Mouse (Mus musculus): Measurements from ENCODE around the gene Sh3bp5. TPM values are rescaled to one million over a fixed set of nuclear protein-coding genes. Genes with fewer than 3 reads are reported as not detected.
A peak's percentile ranks its signal among the peaks of the same experiment; 100 is the strongest.

Sh3bp5 gene
- polyA plus RNA-seq, 1 experiment from 2014 or later, result 9.9 TPM

DNA sequence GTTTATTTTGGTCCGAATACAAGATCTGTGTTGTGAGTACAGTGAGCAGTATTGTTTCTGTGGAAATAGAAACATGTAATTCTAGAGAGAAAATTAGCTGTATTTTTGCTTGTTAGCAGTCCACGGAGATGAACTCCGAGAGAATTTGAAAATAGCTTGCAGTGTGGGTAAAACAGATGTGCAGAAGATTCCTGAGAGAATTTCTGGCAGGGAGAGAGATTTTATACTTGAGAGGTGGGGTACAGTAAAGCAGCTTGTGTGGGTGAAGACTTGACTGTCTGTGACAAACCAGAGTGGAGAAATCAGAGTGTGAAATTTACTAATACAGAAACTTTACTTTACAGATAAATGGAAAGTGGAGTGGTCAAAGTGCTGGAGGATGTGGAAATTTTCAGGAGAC lies 66.5 kb downstream of the Sh3bp5 start:
- H3K27ac ChIP-seq (replicated peaks), result no peak overlapping the region
- H3K36me3 ChIP-seq (ENCODE audit: control insufficient read depth, insufficient read depth, low read length), result peaks cover 31% of the 10 kb centered on the region
- 81% methylated on average over 3 of the region's 3 CpGs for WGBS
- no peak overlapping the region for H3K4me2 ChIP-seq (replicated peaks; ENCODE audit: low read depth)
- H3K9ac ChIP-seq (ENCODE audit: low read length), result no peak overlapping the region
- ATAC-seq (ENCODE audit: low FRiP score, low TSS enrichment) (no peak), DNase-seq (ENCODE audit: low spot score) (no peak)
- no peaks in the 10 kb centered on the region for H3K4me1 ChIP-seq (replicated peaks; ENCODE audit: control insufficient read depth, insufficient read depth)
- no peaks in the 10 kb centered on the region for H3K27me3 ChIP-seq (ENCODE audit: control insufficient read depth, insufficient read depth, low read length)
- H3K4me3 ChIP-seq (ENCODE audit: low read depth, low read length), result no peak overlapping the region
- TF ChIP-seq CTCF (IDR thresholded peaks at IDR 0.05; ENCODE audit: low read depth), result no peak
- no peak for TF ChIP-seq EP300 (optimal IDR thresholded peaks at IDR 0.05)
- H3K9me3 ChIP-seq (ENCODE audit: control insufficient read depth, low read length), result no peaks in the 10 kb centered on the region

DNA sequence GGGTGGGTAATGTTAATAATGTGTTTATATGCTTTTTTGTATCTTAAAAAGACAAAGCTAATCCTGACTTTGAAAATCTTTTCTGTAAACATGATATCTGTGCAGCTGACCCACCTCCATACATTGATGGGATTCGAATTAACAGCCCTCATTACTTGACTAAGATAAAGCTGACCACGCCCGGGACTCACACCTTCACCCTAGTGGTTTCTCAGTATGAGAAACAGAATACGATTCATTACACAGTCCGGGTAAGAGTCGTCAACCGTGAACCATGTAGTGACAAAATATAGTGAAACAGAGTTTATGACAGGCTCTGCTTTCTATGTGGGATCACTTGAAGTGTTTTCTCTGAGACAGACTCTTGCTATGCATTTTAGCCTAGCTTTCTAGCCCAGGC lies 67.9 kb downstream of the Sh3bp5 start:
- no peaks in the 10 kb centered on the region for H3K27me3 ChIP-seq (ENCODE audit: control insufficient read depth, insufficient read depth, low read length)
- no peak overlapping the region for H3K4me3 ChIP-seq (ENCODE audit: low read depth, low read length)
- H3K27ac ChIP-seq (replicated peaks), result no peak overlapping the region
- ATAC-seq (ENCODE audit: low FRiP score, low TSS enrichment), result no peak
- WGBS, result 85% methylated on average over 7 of the region's 7 CpGs
- DNase-seq (ENCODE audit: low spot score), result no peak
- H3K9ac ChIP-seq (ENCODE audit: low read length), result no peak overlapping the region
- H3K9me3 ChIP-seq (ENCODE audit: control insufficient read depth, low read length), result no peaks in the 10 kb centered on the region
- TF ChIP-seq CTCF (IDR thresholded peaks at IDR 0.05; ENCODE audit: low read depth) (no peak), EP300 (optimal IDR thresholded peaks at IDR 0.05) (no peak)
- H3K4me2 ChIP-seq (replicated peaks; ENCODE audit: low read depth), result no peak overlapping the region
- no peaks in the 10 kb centered on the region for H3K4me1 ChIP-seq (replicated peaks; ENCODE audit: control insufficient read depth, insufficient read depth)
- H3K36me3 ChIP-seq (ENCODE audit: control insufficient read depth, insufficient read depth, low read length), result peaks cover 30% of the 10 kb centered on the region

DNA sequence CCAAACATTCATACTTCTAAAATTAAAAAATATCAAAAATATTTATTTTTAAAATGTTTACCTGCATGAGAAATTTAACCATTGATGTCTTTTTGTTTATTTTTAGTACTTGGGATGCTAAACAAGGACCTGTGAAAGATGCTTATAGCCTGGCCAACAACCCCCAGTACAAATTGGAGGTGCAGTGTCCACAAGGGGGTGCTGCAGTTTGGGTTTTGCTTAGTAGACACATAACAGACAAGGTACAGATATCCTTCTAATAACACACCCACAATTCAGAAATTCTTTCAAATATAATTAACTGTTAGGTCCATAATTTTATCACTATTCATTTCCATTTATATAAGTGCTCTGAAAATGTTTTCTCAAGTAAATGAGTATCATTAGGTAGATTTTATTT lies 70.5 kb downstream of the Sh3bp5 start:
- Histone ChIP-seq H3K9me3 (ENCODE audit: control insufficient read depth, low read length) (no peaks in the 10 kb centered on the region), H3K27me3 (ENCODE audit: control insufficient read depth, insufficient read depth, low read length) (no peaks in the 10 kb centered on the region), H3K36me3 (ENCODE audit: control insufficient read depth, insufficient read depth, low read length) (peaks cover 28% of the 10 kb centered on the region), H3K4me1 (replicated peaks; ENCODE audit: control insufficient read depth, insufficient read depth) (no peaks in the 10 kb centered on the region), H3K4me3 (ENCODE audit: low read depth, low read length) (no peak overlapping the region), H3K9ac (ENCODE audit: low read length) (no peak overlapping the region), H3K4me2 (replicated peaks; ENCODE audit: low read depth) (no peak overlapping the region), H3K27ac (replicated peaks) (no peak overlapping the region)
- TF ChIP-seq EP300 (optimal IDR thresholded peaks at IDR 0.05) (no peak), CTCF (IDR thresholded peaks at IDR 0.05; ENCODE audit: low read depth) (peak; percentile 75)
- DNase-seq (ENCODE audit: low spot score) (peak; percentile 69), ATAC-seq (ENCODE audit: low FRiP score, low TSS enrichment) (no peak)

DNA sequence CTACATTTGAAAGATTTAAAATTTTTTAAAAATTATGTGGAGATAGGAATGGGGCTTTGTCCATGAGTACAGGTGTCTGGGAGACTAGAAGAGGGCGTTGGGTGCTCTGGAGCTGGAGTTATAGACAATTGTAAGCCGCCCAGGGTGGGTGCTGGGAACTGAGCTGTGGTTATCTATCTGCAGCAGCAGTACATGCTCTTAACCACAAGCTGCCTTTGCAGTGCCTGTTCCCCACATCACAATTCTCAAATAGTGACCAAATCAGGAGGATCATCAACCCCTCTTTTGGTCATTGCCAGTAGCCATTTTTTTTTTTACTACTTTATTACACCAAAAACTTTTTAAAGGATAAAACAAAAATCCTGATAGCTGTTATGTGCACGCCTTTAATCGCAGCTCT lies 71.3 kb downstream of the Sh3bp5 start:
- Histone ChIP-seq H3K27me3 (ENCODE audit: control insufficient read depth, insufficient read depth, low read length) (no peaks in the 10 kb centered on the region), H3K36me3 (ENCODE audit: control insufficient read depth, insufficient read depth, low read length) (peaks cover 29% of the 10 kb centered on the region), H3K4me1 (replicated peaks; ENCODE audit: control insufficient read depth, insufficient read depth) (no peaks in the 10 kb centered on the region), H3K4me3 (ENCODE audit: low read depth, low read length) (no peak overlapping the region), H3K4me2 (replicated peaks; ENCODE audit: low read depth) (no peak overlapping the region), H3K9me3 (ENCODE audit: control insufficient read depth, low read length) (no peaks in the 10 kb centered on the region), H3K9ac (ENCODE audit: low read length) (no peak overlapping the region), H3K27ac (replicated peaks) (no peak overlapping the region)
- TF ChIP-seq CTCF (IDR thresholded peaks at IDR 0.05; ENCODE audit: low read depth) (no peak), EP300 (optimal IDR thresholded peaks at IDR 0.05) (no peak)
- DNase-seq (ENCODE audit: low spot score), result no peak
- no peak for ATAC-seq (ENCODE audit: low FRiP score, low TSS enrichment)
- WGBS, result 93% methylated on average over 4 of the region's 4 CpGs

DNA sequence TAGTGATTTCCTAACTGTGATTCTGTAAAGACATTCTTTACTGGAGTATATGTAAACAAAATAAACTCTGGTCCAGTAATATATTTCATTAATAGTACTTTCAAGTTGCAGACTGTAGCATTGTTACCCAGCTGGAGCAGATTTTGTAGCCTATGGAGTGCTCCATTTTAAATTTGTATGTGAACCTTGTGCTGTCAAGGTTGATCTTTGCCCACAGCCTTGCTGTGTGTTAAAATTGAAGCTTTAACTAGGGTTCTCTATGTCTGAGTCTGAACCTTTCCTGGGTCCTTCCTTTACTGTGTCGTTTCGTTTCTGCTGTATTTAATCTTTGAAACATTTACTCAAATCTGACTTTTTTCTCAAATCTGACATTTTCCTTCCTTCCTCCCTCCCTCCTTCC lies 73.6 kb downstream of the Sh3bp5 start:
- no peak overlapping the region for H3K4me3 ChIP-seq (ENCODE audit: low read depth, low read length)
- H3K9ac ChIP-seq (ENCODE audit: low read length), result no peak overlapping the region
- no peaks in the 10 kb centered on the region for H3K4me1 ChIP-seq (replicated peaks; ENCODE audit: control insufficient read depth, insufficient read depth)
- no peak overlapping the region for H3K27ac ChIP-seq (replicated peaks)
- no peaks in the 10 kb centered on the region for H3K27me3 ChIP-seq (ENCODE audit: control insufficient read depth, insufficient read depth, low read length)
- DNase-seq (ENCODE audit: low spot score) (no peak), ATAC-seq (ENCODE audit: low FRiP score, low TSS enrichment) (no peak)
- H3K36me3 ChIP-seq (ENCODE audit: control insufficient read depth, insufficient read depth, low read length), result peaks cover 33% of the 10 kb centered on the region
- TF ChIP-seq CTCF (IDR thresholded peaks at IDR 0.05; ENCODE audit: low read depth) (no peak), EP300 (optimal IDR thresholded peaks at IDR 0.05) (no peak)
- H3K4me2 ChIP-seq (replicated peaks; ENCODE audit: low read depth), result no peak overlapping the region
- no peaks in the 10 kb centered on the region for H3K9me3 ChIP-seq (ENCODE audit: control insufficient read depth, low read length)
- 80% methylated on average over 2 of the region's 2 CpGs for WGBS

DNA sequence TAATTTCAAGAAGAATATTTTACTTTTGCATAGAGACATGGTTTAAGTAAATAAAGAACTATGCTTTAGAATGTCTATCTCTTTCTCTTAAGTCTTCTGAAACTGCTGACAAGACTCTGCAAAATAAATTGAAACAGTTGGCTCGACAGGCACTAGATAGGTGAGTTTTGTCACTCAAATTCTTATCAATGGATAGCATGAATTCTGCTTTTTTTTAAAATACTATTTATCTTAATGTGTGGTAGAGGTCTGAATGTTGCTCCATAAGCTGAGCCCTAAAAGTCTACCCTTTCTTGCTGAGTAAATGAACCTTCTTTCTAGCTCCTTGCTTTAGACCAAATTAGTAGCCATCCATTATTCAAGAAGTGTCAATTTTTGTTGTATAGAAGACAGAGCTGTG lies 90.5 kb downstream of the Sh3bp5 start:
- Histone ChIP-seq H3K27me3 (ENCODE audit: control insufficient read depth, insufficient read depth, low read length) (no peaks in the 10 kb centered on the region), H3K4me1 (replicated peaks; ENCODE audit: control insufficient read depth, insufficient read depth) (no peaks in the 10 kb centered on the region), H3K9ac (ENCODE audit: low read length) (no peak overlapping the region), H3K4me3 (ENCODE audit: low read depth, low read length) (no peak overlapping the region), H3K9me3 (ENCODE audit: control insufficient read depth, low read length) (no peaks in the 10 kb centered on the region), H3K27ac (replicated peaks) (no peak overlapping the region), H3K4me2 (replicated peaks; ENCODE audit: low read depth) (no peak overlapping the region), H3K36me3 (ENCODE audit: control insufficient read depth, insufficient read depth, low read length) (peaks cover 10% of the 10 kb centered on the region)
- TF ChIP-seq CTCF (IDR thresholded peaks at IDR 0.05; ENCODE audit: low read depth) (no peak), EP300 (optimal IDR thresholded peaks at IDR 0.05) (no peak)
- 100% methylated on average over 1 of the region's 1 CpGs for WGBS
- DNase-seq (ENCODE audit: low spot score) (no peak), ATAC-seq (ENCODE audit: low FRiP score, low TSS enrichment) (no peak)
